Mouse (Mus musculus): ENCODE results near the gene Dmac2.

The Dmac2 gene

DNA sequence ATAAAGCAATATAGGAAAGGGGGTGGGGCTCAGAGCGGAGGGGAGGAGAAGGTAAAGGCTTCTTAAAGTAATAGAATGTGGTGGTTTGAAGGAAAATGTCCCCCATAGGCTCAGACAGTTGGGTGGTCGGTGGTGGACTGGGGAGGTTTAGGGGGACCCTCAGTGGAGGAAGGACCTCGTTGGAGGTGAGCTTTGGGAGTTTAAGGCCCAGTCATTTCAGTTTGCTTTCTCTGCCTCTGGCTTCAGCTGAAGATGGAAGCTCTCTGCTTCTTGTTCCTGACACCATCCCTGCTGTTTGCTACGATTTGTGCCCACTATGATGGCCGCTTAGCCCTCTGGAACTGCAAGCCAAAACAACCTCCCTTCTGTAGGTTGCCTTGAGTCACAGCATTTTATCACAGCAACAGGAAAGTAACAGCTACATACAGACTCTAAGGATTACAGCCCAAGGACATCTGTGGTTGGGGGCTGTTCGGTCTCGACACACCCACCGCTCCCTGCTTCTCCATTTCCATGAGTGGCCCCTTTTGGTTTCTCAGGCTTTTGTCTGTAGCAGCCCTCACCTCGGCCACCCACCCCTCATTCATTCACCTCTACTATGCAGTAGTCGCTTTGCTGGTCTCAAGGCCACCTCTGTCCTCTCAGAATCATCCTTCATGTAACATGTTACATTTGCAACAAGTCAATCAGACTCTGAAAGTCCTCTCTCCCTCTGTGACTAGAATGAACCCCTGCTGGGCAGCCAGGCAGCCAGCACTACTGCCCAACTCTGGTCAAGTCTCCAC, 1.6 kb upstream of the Dmac2 start:
- DNase-seq: no peak

DNA sequence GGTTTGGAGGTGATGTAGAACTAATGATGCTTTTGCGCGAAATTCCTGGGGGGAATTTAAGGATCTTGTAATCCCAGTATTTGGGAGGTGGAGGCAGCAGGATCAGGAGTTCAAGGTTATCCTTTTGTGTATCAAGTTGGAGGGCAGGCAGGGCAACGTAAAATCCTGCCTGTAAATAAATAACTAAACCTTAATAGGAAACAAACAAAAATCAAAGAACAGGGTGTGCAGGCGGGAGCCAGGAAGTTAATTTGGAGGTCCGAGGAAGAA, 443 bp downstream of the Dmac2 start:
- no peak for DNase-seq

DNA sequence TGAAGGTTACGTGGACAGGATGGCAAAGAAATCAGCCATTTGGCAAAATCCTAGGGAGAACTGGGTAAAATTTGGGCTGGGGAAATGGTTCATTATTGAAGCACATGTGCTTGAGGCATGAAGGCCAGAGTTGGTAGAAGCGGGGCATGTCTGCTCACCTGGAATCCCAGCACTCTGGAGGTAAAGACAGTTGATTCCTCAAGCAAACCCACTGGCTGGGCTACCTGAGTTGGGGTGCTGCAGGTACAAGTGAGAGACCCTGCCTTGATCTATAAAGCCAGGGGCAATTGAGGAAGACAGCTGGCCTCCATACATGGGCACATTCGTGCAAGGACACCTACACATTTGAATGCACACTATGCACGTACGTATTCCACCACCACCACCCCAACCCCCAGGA, 887 bp downstream of the Dmac2 start:
- no peak for DNase-seq

DNA sequence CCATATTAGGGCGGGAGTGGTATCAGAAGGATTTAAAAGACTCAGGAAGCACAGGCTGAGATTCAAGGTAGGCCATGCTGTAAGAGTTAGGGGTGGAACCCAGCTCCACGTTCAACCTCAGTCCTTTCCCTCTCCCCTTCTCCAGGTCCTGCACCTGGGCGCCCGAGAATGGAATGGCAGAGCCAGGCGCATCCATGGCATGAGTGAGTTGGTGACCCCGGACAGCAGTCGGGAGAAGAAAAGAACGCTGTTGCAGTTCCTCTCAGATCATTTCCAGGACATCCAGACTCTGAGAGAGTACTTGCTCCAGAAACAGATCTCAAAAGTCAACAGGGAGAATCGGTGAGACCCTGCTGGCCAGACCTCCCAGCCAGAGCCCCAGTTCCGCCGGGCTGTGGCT, 1.5 kb downstream of the Dmac2 start:
- no peak for DNase-seq

DNA sequence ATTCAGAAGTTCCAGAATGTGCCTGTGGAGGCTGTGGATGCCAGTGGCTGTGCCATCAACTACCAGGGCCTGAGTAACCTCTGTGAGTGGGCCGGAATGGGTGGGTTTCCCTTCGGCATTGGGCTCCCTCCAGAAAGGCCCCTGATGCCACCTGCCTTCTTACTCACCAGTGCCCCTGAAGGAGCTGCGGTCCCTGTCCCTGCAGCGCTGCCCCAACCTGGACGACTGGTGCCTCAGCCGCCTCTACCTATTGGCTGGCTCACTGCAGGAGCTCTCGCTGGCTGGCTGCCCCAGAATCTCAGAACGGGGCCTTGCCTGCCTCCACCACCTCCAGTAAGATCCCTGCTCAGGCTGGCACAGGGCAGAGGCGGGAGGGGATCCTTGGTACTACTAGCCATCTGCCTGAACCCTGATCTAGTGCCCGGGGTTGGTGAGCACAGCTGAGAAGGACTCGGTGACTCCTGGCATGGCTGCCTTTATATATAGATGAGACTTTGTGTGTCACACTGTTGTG, 4.7 kb downstream of the Dmac2 start:
- DNase-seq: no peak

DNA sequence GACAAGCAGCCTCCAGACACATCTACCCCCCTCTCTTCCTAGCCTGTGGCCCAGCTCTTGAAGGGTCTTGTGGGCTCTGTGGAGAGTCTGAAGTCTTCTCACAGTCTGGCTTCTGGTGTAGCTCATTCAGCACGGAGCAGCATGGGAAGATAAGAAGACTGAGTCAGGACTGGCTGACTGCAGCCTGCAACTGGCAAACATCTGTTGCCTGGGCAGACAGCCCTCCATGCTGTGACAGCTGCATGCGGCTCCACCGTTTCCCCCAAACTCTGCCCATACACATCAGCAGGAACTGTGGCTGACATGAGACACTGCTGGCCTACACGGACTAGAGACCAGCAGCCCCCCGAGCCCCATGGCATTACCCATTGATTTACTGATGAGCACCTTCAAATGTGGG, 5.6 kb downstream of the Dmac2 start:
- no peak for DNase-seq

DNA sequence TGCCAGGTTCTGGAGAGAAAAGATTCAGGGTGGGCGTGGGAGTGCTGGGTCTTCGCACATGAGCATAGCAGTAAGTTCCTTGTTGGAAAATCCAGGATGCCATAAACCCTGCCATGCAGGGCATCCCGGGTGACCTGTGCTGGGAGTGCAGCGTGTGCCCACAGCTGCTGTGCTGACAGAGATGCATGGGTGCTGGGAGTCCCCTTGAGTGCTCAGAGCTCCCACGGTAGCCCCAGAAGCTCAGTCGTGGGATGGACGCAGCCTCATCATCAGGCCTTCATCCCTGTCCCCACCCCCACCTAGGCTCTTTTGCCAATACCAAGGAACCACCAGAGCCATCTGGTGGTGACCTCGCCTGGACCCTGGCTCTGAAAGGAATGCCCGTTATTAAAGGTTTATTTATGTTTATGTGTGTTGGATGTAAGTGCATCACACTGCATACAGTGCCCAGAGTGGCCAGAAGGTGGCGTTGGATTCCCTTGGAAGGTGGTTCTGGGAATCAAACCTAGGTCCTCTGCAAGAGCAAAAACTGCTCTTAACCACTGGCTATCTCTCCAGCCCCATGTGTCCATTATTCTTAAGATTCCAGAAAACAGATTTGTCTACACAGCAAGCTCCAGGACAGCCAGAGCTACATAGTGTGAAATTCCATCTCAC, 6.5 kb downstream of the Dmac2 start:
- peak; percentile 37 for DNase-seq

DNA sequence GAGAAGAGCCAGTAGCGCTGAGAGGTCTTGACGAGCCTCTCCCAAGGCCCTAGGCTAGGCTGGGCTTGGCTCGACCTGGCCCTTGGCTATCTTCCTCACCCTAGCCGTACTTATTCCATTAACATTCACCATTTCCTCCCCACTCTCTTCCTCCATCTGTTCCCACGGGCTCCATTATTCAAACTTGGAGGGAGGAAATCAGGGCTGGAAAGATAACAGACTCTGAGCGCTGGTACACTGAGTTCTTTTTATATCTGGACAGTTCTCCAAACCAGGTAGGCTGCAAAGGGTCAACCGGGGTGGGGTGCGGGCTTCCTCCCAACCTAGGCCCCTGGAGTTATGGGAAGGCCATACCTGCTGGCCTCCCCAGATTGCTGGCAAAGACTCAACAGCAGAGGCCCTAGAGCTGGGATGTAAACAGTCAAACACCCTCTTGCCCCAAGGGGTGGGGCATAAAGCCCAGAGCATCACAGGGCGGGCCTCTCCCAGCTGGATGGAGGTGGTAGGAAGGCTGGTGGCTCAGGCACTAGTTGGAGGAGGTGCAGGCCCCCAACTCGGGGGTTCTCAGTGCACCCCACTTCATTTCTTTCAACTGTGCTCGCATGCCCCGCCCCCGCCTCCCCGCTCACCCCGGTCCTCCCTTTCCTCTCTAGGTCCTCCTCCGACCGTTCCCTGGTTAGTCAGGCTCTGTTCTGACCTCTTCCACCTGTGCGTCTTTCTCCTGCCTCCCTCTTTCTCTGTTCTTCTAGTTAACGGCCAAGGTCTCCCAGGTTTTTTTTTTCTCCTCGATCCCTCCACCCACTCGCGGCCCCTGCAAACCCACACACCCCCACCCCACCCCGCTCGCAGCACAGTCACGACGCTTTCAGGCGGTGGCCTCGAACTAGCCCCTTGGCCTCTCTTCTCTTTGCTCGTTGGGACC, 7.6 kb downstream of the Dmac2 start, which contains the start of gene B3gnt8:
Gene B3gnt8 (plus strand): TSS at position 146 of the 922 bp plus-strand sequence.
- peak; percentile 53 for DNase-seq

DNA sequence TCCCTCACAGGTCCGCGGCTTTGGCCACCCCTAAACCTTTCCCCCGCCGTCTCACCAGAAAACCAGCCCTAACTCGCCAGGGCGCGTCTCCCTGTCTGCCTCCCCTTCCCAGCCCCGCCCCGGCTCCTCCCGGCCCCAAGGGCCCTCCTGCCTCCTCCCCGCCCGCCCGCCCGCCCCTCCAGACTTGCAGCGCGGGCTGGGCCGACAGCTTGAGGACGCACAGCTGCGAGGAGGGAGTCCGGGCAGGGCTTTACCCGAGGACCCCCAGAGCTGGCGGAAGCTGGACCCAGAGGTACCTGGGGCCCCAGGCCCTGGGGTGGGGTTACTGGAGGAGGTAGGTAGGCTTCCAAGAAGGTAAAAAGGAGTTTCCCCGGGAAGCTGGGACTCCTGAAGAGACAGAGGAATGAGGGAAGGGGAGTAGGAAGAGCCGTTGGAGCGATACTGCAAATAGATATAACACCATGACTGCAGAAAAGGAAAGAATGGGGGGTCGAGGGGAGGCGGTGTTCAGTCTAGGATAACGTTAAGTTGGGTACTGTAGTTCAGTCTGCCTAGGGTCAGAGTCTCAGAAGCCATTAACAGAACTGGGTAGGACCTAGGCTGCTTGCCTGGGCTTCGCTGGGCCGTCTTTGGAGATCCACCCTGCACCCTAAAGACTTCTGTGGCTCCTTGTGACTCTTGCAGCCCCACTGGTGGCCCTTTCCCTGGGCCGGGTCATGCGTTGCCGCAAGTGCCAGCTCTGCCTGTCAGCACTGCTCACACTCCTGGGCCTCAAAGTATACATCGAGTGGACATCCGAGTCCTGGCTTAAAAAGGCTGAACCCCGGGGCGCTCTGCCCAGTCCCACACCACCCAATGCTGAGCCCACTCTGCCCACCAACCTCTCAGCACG, 8.5 kb downstream of the Dmac2 start:
- peak; percentile 85 for DNase-seq

DNA sequence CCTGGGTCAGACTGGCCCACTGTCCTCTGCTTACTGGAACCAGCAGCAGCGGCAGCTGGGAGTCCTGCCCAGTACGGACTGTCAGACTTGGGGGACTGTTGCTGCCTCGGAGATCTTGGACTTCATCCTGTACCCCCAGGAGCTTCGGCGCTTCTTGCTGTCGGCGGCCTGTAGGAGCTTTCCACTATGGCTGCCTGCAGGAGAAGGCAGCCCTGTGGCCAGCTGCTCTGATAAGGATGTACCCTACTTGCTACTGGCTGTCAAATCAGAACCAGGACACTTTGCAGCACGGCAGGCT, 9.1 kb downstream of the Dmac2 start:
- DNase-seq: no peak

DNA sequence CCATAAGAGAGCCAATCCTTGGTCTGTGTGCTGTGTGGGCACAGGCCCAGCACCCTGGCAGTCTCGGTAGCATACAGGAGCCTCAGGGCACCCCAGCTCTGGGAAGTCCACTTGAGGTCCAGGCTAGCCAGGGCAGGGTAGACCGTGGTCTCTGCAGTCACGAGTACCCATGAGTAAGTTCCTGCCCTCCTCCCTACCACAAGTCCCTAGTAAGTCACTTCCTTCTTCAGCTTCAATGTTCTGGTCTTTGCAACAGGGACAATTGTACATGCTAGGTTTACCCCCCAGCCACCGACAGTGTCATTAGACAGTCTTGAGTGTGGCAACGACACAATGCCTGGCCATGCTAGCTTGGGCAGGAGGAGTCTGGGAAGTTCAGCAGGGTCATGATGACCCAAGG, 13.5 kb downstream of the Dmac2 start:
- DNase-seq: no peak

DNA sequence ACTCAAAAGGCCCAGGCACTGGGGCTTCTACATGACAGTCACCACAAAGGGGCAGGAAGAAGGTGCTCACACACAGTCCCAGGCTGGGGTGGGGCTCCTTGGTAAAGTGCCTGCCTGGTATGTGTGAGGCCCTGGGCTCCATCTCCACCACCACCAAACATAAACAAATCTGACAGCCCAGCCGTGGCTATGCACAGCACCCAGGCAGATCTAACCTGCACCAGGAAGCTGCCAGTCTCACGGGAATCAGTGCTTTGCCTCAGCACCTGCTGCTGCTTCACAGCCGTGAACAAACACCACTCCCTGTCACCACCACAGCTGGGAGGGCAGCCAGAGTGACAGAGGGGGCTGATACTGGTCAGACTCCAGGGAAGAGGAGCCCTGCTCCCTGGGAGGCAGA, 17.2 kb downstream of the Dmac2 start:
- DNase-seq: no peak

DNA sequence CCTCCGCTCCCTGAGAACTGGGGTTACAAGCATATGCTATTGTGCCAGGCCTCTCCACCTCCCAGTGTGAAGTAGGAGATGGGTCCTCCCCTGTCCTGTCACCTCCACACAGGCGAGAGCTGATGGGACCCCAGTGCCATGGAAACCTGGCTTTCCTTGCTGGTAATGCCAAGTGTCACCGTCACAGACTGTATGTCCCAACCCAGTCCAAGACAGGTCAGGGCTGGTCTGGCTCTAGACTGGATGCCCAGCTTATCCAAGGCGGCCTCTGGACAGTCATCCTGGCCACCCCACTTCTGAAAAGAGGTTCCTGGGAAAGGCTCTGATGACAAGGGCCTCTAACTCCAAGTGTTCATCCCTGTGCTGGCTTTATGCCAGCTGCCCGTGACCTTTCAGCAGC, 17.9 kb downstream of the Dmac2 start:
- no peak for DNase-seq

DNA sequence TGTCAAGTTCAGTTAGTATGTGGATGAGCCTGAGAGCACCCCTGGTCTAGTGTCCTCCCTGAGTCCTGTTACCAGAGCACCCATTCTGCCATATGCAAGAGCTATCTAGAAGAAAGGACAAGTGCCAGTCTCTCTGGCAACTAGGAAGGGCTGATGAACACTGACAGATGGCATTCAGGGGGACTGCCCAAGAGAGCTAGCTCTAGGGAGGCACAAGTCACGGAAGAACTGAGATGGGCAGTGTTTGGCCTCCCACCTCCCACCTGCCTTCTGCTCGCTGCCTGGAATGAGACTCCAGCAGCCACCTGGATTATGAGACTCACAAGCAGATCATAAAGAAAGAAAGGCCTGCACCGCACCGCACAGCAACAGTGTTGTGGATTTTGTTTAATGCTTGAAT, 20.5 kb downstream of the Dmac2 start:
- DNase-seq: no peak

DNA sequence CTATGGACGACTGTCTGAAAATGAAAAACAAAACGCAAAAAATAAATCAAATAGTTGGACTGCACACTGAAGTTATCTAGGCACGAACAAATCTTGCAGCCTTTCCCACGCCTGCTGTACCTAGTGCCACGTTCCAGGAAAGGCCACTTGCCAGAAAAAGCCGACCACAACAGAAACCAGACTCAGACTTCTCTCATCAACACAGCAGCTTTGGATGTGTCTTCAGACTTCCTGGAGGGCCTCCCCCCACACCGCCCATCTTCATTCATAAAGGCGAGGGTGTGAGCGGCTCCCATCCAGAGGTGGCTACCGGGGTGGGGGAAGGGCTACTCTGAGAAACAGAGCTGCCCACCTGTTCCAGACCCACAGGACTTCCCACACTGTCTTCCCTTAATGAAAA, 24.9 kb downstream of the Dmac2 start:
- no peak for DNase-seq

DNA sequence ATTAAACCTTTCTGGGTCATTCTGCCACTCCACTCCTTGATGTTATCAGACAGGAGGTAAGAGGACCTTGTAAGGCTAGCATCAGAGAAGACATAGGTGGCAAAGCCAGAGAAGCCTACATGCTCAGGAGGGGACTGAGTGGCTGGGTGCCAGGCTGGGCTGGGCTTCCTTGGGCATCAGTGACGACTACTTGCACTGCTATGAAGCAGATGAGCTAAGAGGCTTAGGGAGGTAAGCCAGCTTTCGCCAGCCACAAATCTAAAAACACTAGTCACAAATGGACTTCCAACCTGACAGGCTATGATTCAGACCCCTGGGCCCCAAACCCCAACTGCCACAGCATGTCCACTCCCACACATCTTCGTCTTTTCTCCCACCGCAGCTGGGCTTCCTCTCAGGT, 25.4 kb downstream of the Dmac2 start:
- no peak for DNase-seq

DNA sequence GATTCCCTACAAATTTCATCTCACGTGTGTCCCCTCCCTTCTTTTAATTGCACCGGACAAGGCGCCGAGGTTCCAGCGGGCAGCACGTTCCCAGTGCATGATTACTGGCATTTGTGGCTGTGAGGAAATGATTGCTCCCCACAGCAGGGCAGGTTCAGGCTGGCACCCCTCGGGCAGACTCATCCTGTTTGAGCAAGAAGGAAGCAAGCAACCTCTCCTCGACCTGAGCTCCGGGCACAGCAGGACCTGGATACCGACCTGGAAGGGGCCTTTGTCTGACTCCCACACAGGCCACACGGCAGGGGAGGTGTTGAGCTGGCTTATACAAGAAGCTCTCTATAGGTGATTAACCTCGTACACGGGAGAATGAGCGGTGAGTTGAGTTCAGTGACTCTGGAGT, 25.9 kb downstream of the Dmac2 start:
- no peak for DNase-seq

DNA sequence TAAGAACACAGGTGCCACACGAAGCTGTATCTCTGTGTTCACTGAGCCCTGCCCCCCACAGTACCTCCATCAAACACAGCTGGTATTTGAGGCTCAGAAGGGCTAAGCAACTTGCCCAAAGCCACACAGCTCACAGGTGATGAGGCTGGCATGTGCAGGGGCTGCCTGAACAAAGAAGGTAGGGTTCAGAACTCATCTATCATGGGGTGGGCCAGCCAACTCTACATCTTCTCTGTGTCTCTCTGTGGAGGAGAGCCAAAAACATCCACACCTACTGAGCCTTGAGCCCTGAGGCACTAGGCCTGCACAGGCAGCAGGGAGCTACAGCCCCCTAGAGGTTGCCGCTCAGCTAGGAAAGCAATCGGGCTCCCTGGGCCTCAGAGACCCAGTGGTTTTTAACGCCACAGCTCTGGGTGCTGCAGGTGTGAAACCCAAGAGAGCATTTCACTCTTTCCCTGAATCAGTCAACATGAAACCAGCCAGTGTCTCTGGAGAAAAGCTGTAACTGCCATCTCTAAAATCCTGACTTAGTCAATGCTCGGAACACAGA, 28.4 kb downstream of the Dmac2 start:
- DNase-seq: peak; percentile 27

DNA sequence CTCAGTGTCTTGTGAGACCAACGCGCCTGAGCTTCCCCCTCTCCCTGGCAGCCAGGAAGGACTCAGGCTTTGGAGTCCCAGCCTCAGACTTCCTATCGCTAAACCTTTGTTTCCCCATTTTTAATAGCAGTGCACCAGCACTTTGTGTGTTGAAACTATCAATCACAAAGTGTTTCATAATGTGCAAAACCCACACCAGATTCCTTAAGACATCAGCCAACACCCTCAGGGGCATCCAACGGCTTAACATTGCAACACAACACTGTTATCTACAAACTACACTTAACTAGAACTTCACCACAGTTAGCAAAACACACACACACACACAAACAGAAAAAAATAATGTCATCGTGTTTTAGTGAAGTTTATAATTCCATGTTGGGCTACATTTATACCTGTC, 30.6 kb downstream of the Dmac2 start:
- no peak for DNase-seq

DNA sequence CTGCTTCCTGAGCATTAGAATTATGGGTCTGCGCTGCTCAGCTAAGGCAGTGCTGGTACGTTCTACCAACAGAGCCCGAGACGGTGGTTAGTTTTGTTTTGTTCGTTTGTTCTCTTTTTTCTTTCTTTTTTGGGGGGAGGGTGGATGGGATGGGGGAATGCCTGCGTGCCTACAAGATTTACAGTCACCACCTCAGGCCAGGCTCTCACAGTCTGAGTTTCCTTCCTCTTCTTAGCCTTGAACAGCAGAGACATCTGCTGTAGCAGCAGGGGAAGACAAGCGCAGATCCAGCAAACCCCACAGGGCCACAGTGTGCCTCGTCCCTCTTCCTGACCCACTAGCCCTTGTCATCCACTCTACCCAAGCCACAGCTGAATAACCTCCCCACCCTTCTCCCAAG, 32.1 kb downstream of the Dmac2 start:
- DNase-seq: peak; percentile 31

DNA sequence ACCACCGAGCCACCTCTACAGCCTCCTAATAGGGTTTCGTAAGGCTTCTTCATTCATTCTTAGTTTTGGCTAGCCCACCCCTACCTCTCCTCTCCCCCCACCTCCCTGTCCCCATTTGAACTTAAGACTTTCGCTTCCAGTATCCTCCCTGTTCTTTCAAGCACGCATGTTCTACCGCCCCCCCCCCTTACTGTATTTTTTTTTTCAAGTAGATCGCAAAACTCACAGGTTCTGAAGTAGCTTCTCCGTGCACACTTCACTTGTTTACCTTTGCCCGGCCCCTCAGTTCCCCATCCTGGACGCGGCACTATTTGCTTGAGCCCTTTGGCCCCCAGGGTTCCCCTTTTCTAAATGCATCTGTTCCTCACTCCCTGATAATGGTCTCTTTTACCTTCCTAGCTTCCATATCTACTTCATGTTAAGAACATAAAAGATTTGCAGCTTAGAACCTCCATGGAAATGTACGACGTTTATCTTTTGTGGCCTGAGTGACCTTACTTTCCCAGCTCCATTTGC, 33.1 kb downstream of the Dmac2 start:
- DNase-seq: no peak
